Mouse (Mus musculus) right cerebral cortex, postnatal 36 days (tissue): ENCODE results near the gene C2.
"Not testable (repeated sequence)": the region's sequence is repeated elsewhere in the genome, so short reads cannot be mapped to it uniquely, and the experiment has no call there.

Experiments used
- DNase-seq, 2 experiments: peaks; one replicate each; pipeline ENCODE4 v3.0.0; 2022; ENCODE audit warnings: low spot score in 2 of 2, mixed read lengths in 1 of 2

C2 gene

DNA sequence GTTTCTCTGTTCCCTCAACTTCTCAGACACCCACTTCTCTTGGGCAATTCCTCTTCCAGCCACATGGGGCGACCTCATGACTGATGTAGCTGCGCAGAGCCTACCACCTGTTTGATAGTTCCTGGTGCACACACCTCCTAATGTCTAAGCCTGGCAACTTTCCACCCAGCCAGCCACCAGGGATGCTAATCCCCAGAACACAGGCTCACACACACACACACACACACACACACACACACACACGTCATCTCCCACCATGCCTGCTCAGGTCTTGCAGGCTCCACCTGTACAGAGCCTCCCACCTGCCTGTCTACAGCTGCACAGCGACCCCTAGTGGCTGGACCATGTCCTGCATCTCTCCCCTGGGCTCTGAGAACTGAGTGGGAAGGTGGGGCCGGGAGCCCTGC lies 13.9 kb upstream of the C2 start:
- no peak for DNase-seq

DNA sequence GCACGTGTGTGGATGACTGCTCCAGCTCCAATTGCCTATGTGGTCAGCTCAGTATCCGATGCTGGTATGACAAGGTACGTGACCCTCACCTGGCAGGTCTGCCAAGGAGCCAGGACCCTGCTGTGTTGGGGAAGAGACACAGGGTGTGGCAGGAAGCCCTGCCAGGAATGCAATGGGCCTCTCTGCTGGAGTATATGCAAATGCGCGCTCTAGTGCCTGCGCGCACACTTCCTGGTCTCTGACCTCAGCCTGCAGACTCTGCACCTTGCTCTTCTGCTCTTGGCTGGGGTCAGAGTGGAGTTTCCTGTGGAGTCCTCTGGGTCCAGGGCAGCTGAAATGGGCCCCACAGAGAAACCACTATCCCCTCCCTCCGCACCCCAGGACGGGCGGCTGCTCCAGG lies 12.9 kb upstream of the C2 start:
- DNase-seq: no peak

GRCm38 (mm10) chr17:34902895-34903294 lies 4.8 kb upstream of the C2 start:
- no peak for DNase-seq

GRCm38 (mm10) chr17:34901948-34902347 lies 3.9 kb upstream of the C2 start:
- DNase-seq: not testable (repeated sequence)

DNA sequence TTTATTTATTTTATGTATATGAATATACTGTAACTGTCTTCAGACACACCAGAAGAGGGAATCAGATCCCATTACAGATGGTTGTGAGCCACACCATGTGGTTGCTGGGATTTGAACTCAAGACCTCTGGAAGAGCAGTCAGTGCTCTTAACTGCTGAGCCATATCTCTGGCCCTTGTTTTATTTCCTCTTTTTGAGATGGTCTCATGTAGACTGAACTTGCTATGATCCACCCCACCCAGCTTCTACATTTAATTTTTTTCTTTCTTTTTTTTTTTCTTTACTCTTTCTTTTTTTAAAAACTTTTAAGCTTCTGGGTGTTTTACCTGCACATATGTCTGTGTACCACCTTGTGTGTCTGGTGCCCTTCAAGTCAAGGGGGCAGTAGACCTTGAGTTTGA lies 2.8 kb upstream of the C2 start:
- not testable (repeated sequence) for DNase-seq

- no peak for DNase-seq
Measured at GRCm38 (mm10) chr17:34899890-34900243, 1.8 kb upstream of the C2 start.

GRCm38 (mm10) chr17:34899053-34899889 lies 1.2 kb upstream of the C2 start:
- no peak for DNase-seq

- no peak for DNase-seq
Measured at GRCm38 (mm10) chr17:34898706-34899052, 614 bp upstream of the C2 start.

- DNase-seq: peak; percentile 46 to 51
Measured at GRCm38 (mm10) chr17:34897373-34898159, 499 bp downstream of the C2 start.

DNA sequence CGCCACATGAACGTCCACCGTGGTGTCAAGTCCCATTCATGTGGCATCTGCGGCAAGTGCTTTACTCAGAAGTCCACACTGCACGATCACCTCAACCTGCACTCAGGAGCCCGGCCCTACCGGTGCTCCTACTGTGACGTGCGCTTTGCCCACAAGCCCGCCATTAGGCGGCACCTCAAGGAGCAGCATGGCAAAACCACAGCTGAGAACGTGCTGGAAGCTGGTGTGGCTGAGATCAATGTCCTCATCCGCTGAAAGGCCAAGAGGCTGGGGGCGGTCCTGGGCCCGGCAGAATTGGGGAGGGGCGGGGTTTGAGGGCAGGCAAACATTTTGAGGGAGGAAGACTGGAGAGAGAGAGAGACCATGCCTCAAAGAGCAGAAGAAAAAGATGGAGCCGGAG lies 1.7 kb downstream of the C2 start:
- no peak for DNase-seq

DNA sequence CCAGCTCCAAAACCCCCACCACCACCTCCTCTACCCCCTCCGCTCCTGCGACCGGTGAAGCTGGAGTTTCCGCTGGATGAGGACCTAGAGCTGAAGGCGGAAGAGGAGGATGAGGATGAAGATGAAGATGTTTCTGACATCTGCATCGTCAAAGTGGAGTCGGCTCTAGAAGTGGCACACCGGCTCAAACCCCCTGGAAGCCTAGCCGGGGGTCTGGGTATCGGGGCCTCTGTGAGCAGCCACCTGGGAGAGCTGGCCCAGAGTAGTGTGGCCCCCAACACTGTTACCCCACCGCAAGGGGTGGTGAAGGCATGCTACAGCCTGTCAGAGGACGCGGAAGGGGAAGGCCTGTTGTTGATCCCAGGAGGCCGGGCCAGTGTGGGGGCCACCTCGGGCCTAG lies 2.3 kb downstream of the C2 start:
- no peak for DNase-seq

- DNase-seq: no peak
Measured at GRCm38 (mm10) chr17:34894801-34895530, 3.1 kb downstream of the C2 start.

GRCm38 (mm10) chr17:34894074-34894597 lies 3.9 kb downstream of the C2 start:
- peak; percentile 84 to 87 for DNase-seq

- DNase-seq: no peak
Measured at GRCm38 (mm10) chr17:34893072-34893824, 4.8 kb downstream of the C2 start.

DNA sequence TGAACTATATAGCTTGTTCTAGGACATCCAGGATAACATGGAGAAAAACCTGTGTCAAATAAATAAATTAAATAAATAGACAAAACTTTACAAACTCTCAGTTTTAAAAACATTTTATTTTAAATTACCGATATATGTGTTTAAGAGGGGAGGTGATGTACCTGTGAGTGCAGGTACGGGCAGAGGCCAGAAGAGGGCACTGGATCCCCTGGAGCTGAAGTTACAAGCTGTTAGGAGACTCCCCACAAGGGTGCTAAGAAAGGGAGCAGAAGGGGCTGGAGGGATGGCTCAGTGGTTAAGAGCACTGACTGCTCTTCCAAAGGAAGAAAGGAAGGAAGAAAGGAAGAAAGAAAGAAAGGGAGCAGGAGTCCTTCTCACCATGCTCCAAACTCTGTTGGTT lies 6.7 kb downstream of the C2 start:
- DNase-seq: no peak

DNA sequence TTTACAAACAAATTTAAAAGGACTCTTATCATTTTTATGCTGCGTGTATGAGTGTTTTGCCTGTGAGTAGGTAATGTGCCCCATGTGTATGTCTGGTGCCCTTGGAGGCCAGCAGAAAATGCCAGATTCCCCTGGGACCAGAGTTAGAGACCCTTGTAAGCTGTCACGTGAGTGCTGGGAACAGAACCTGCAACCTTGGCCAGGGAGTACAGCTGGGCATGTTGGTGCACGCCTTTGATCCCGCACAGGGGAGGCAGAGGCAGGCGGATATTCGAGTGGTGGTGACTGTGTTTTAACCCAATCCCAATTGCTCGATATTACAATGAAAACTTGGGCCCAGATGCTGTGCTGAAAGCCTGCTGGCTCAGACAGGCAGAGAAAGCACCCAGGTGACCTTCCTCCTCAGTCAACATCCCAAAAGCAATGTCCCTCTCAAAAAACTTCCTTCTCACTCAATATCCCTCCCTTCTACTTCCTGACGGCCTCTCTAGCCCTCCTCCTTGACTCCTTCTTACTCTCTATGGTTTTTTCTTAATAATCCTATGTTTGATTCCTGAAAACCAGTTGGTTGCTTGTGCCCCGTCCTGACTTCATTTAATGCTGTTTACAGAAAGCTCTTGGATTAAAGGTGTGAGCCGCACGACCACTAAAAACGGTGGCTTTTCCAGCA lies 7.9 kb downstream of the C2 start:
- no peak for DNase-seq

- DNase-seq: no peak
Measured at GRCm38 (mm10) chr17:34887942-34888341, 10.1 kb downstream of the C2 start.

DNA sequence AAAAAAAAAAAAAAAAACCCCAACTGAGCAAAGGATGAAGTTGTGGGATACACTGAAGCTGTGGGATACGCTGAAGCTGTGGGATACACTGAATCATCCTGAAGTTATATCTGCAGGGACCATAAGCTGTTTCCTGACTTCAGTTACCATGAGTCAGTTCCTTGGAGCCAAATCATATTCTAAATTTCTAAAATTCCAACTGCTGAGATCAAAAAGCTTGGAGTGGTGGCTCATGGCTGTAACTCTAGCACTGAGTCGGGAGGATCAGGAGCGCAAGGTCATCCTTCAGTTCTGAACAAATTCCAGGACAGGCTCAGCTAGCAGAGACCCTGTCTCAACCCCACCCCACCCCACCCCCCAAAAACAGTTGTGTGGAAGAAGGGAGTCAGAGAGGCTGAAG lies 12.4 kb downstream of the C2 start:
- DNase-seq: no peak

GRCm38 (mm10) chr17:34884704-34885103 lies 13.4 kb downstream of the C2 start:
- DNase-seq: no peak

- DNase-seq: no peak
Measured at GRCm38 (mm10) chr17:34883332-34883731, 14.7 kb downstream of the C2 start.

- no peak for DNase-seq
Measured at GRCm38 (mm10) chr17:34881683-34882310, 16.3 kb downstream of the C2 start, which contains the start of gene Gm20547. Gm20547 (minus strand) TSS chr17:34882042.
